Mouse (Mus musculus) monocyte, adult 59 days (primary cell): Measurements from ENCODE around the gene Utp14a. TPM values are rescaled to one million over a fixed set of nuclear protein-coding genes. Genes with fewer than 3 reads are reported as not detected.

ENCODE experiments used
- total RNA-seq, 2 experiments: library from RNA; stranded (reverse); gene quantifications; one replicate each; pipeline ENCODE4 v1.2.4; 2023

Utp14a gene
- total RNA-seq: 10 to 100 TPM; 34.0 to 35.3 TPM

GRCm38 (mm10) chrX:48256468-48257007, at the start of gene Utp14a:
TSS of gene Utp14a (plus strand) at chrX:48256862.

GRCm38 (mm10) chrX:48208519-48209185, 48.0 kb upstream of the Utp14a start, which contains the start of gene Zdhhc9:
TSS of gene Zdhhc9 (minus strand) at chrX:48208878.

Other genes with a start within 250 kb of the Utp14a start
- under 1 TPM in 1 of 2 experiments, not detected in 1; 0.24 TPM for gene Apln, start 222.0 kb upstream of the Utp14a start, total RNA-seq
- under 1 TPM in 1 of 2 experiments, not detected in 1; 0.16 TPM for gene Xpnpep2, start 148.1 kb upstream of the Utp14a start, total RNA-seq
- 100 to 1,000 TPM; 134 to 144 TPM for gene Sash3, start 110.4 kb upstream of the Utp14a start, total RNA-seq
- gene Zdhhc9, start 48.0 kb upstream of the Utp14a start, total RNA-seq: 10 to 100 TPM; 78.7 to 86.4 TPM
- 1 to 10 TPM; 9.6 to 9.7 TPM for gene Bcorl1, start 84.5 kb downstream of the Utp14a start, total RNA-seq
- 100 to 1,000 TPM; 137 TPM for gene Elf4, start 206.3 kb downstream of the Utp14a start, total RNA-seq